Mouse (Mus musculus): ENCODE results near the gene Ndrg3. TPM values are rescaled to one million over a fixed set of nuclear protein-coding genes. Genes with fewer than 3 reads are reported as not detected.

The Ndrg3 gene
- polyA plus RNA-seq, 2 experiments = 29.2 to 31.7 TPM

GRCm38 (mm10) chr2:156937795-156938194 lies 54.1 kb downstream of the Ndrg3 start:
- Histone ChIP-seq H3K27me3 (ENCODE audit: control insufficient read depth, insufficient read depth, low read length) (no peaks in the 10 kb centered on the region), H3K4me3 (ENCODE audit: insufficient read depth in 1 of 2, low read depth in 2 of 2, low read length in 2 of 2) (no peak overlapping the region), H3K36me3 (replicated peaks; ENCODE audit: control insufficient read depth, insufficient read depth, low read depth) (peaks cover 17% of the 10 kb centered on the region), H3K4me1 (replicated peaks; ENCODE audit: control insufficient read depth in 2 of 2, insufficient read depth in 2 of 2, low read length in 1 of 2) (no peaks in the 10 kb centered on the region), H3K4me2 (ENCODE audit: low read depth) (no peak overlapping the region), H3K27ac (no peak overlapping the region), H3K9ac (replicated peaks) (no peak overlapping the region), H3K9me3 (ENCODE audit: control insufficient read depth, low read length) (no peaks in the 10 kb centered on the region)
- no peak for DNase-seq (ENCODE audit: low read depth in 3 of 3, low spot score in 3 of 3)
- TF ChIP-seq EP300 (IDR thresholded peaks at IDR 0.05; ENCODE audit: low read depth) = no peak
- TF ChIP-seq CTCF (IDR thresholded peaks at IDR 0.05; ENCODE audit: low read depth) = no peak
- no peak for ATAC-seq (ENCODE audit: insufficient read depth)
- WGBS (ENCODE audit: insufficient replicate concordance) = 82% methylated on average over 2 of the region's 2 CpGs

GRCm38 (mm10) chr2:156935005-156935404 lies 56.9 kb downstream of the Ndrg3 start:
- H3K4me1 ChIP-seq (replicated peaks; ENCODE audit: control insufficient read depth in 2 of 2, insufficient read depth in 2 of 2, low read length in 1 of 2) = peaks cover 0 to under 1% of the 10 kb centered on the region in 2 experiments; a peak in 2 of 4 replicates
- 79% methylated on average over 6 of the region's 6 CpGs for WGBS (ENCODE audit: insufficient replicate concordance)
- H3K9me3 ChIP-seq (ENCODE audit: control insufficient read depth, low read length) = no peaks in the 10 kb centered on the region
- no peak overlapping the region for H3K4me2 ChIP-seq (ENCODE audit: low read depth)
- DNase-seq (ENCODE audit: low read depth in 3 of 3, low spot score in 3 of 3) (no peak), ATAC-seq (ENCODE audit: insufficient read depth) (no peak)
- H3K27me3 ChIP-seq (ENCODE audit: control insufficient read depth, insufficient read depth, low read length) = no peaks in the 10 kb centered on the region
- TF ChIP-seq CTCF (IDR thresholded peaks at IDR 0.05; ENCODE audit: low read depth) = no peak
- no peak overlapping the region for H3K27ac ChIP-seq
- H3K9ac ChIP-seq (replicated peaks) = no peak overlapping the region
- no peak overlapping the region for H3K4me3 ChIP-seq (ENCODE audit: insufficient read depth in 1 of 2, low read depth in 2 of 2, low read length in 2 of 2)
- peaks cover 23% of the 10 kb centered on the region for H3K36me3 ChIP-seq (replicated peaks; ENCODE audit: control insufficient read depth, insufficient read depth, low read depth)

GRCm38 (mm10) chr2:156933426-156933825 lies 58.4 kb downstream of the Ndrg3 start:
- Histone ChIP-seq H3K36me3 (replicated peaks; ENCODE audit: control insufficient read depth, insufficient read depth, low read depth) (peaks cover 25% of the 10 kb centered on the region), H3K4me2 (ENCODE audit: low read depth) (no peak overlapping the region), H3K9me3 (ENCODE audit: control insufficient read depth, low read length) (no peaks in the 10 kb centered on the region), H3K4me3 (ENCODE audit: insufficient read depth in 1 of 2, low read depth in 2 of 2, low read length in 2 of 2) (no peak overlapping the region), H3K27me3 (ENCODE audit: control insufficient read depth, insufficient read depth, low read length) (no peaks in the 10 kb centered on the region), H3K9ac (replicated peaks) (no peak overlapping the region), H3K4me1 (replicated peaks; ENCODE audit: control insufficient read depth in 2 of 2, insufficient read depth in 2 of 2, low read length in 1 of 2) (peaks cover 6 to 10% of the 10 kb centered on the region in 2 experiments; a peak in 3 of 4 replicates), H3K27ac (no peak overlapping the region)
- ATAC-seq (ENCODE audit: insufficient read depth) = no peak
- TF ChIP-seq CTCF (IDR thresholded peaks at IDR 0.05; ENCODE audit: low read depth) = no peak
- no peak for TF ChIP-seq EP300 (IDR thresholded peaks at IDR 0.05; ENCODE audit: low read depth)
- DNase-seq (ENCODE audit: low read depth in 3 of 3, low spot score in 3 of 3) = no peak
- WGBS (ENCODE audit: insufficient replicate concordance) = 90% methylated on average over 1 of the region's 1 CpGs

- Histone ChIP-seq H3K27ac (no peak overlapping the region), H3K9ac (replicated peaks) (no peak overlapping the region), H3K4me1 (replicated peaks; ENCODE audit: control insufficient read depth in 2 of 2, insufficient read depth in 2 of 2, low read length in 1 of 2) (peaks cover 9 to 28% of the 10 kb centered on the region in 2 experiments; a peak in 3 of 4 replicates), H3K4me3 (ENCODE audit: insufficient read depth in 1 of 2, low read depth in 2 of 2, low read length in 2 of 2) (no peak overlapping the region), H3K36me3 (replicated peaks; ENCODE audit: control insufficient read depth, insufficient read depth, low read depth) (peaks cover 24% of the 10 kb centered on the region), H3K4me2 (ENCODE audit: low read depth) (no peak overlapping the region), H3K9me3 (ENCODE audit: control insufficient read depth, low read length) (no peaks in the 10 kb centered on the region), H3K27me3 (ENCODE audit: control insufficient read depth, insufficient read depth, low read length) (no peaks in the 10 kb centered on the region)
- WGBS (ENCODE audit: insufficient replicate concordance) = 89% methylated on average over 2 of the region's 2 CpGs
- TF ChIP-seq EP300 (IDR thresholded peaks at IDR 0.05; ENCODE audit: low read depth) (no peak), CTCF (IDR thresholded peaks at IDR 0.05; ENCODE audit: low read depth) (no peak)
- ATAC-seq (ENCODE audit: insufficient read depth) (no peak), DNase-seq (ENCODE audit: low read depth in 3 of 3, low spot score in 3 of 3) (no peak)
These were observed 60.4 kb downstream of the Ndrg3 start for GRCm38 (mm10) chr2:156931421-156931820.

- ATAC-seq (ENCODE audit: insufficient read depth) (no peak), DNase-seq (ENCODE audit: low read depth in 3 of 3, low spot score in 3 of 3) (no peak)
- Histone ChIP-seq H3K27ac (no peak overlapping the region), H3K4me1 (replicated peaks; ENCODE audit: control insufficient read depth in 2 of 2, insufficient read depth in 2 of 2, low read length in 1 of 2) (peaks cover 10 to 36% of the 10 kb centered on the region in 2 experiments), H3K4me2 (ENCODE audit: low read depth) (no peak overlapping the region), H3K36me3 (replicated peaks; ENCODE audit: control insufficient read depth, insufficient read depth, low read depth) (peaks cover 19% of the 10 kb centered on the region), H3K4me3 (ENCODE audit: insufficient read depth in 1 of 2, low read depth in 2 of 2, low read length in 2 of 2) (no peak overlapping the region), H3K9me3 (ENCODE audit: control insufficient read depth, low read length) (no peaks in the 10 kb centered on the region), H3K9ac (replicated peaks) (no peak overlapping the region), H3K27me3 (ENCODE audit: control insufficient read depth, insufficient read depth, low read length) (no peaks in the 10 kb centered on the region)
- 82% methylated on average over 6 of the region's 6 CpGs for WGBS (ENCODE audit: insufficient replicate concordance)
- no peak for TF ChIP-seq EP300 (IDR thresholded peaks at IDR 0.05; ENCODE audit: low read depth)
- TF ChIP-seq CTCF (IDR thresholded peaks at IDR 0.05; ENCODE audit: low read depth) = no peak
These were observed 61.3 kb downstream of the Ndrg3 start for GRCm38 (mm10) chr2:156930549-156930948.
